Mouse (Mus musculus): ENCODE measurements around the gene 4930590J08Rik. TPM values are rescaled to one million over a fixed set of nuclear protein-coding genes. Genes with fewer than 3 reads are reported as not detected.

Gene 4930590J08Rik
- under 1 TPM; 0.64 to 0.97 TPM for total RNA-seq (2023)

GRCm38 (mm10) chr6:91902509-91902908 lies at the start of gene 4930590J08Rik:
Gene 4930590J08Rik (plus strand): TSS chr6:91902809.

GRCm38 (mm10) chr6:91877885-91878651 lies 24.5 kb upstream of the 4930590J08Rik start, which contains the start of gene Ccdc174:
Gene Ccdc174 (plus strand): TSS chr6:91878053.

GRCm38 (mm10) chr6:91978371-91979300 lies 76.0 kb downstream of the 4930590J08Rik start, which contains the start of gene Fgd5:
Gene Fgd5 (plus strand): TSS chr6:91978878.

Other genes with a start within 250 kb of the 4930590J08Rik start
- gene Slc6a6, start 218.8 kb upstream of the 4930590J08Rik start, total RNA-seq (2023), result 100 to 1,000 TPM; 229 to 242 TPM
- not detected for gene Grip2, start 75.6 kb upstream of the 4930590J08Rik start, total RNA-seq (2023)
- gene Ccdc174, start 24.8 kb upstream of the 4930590J08Rik start, total RNA-seq (2023), result 10 to 100 TPM; 24.1 to 30.4 TPM
- under 1 TPM; 0.07 to 0.11 TPM for gene Fgd5, start 76.1 kb downstream of the 4930590J08Rik start, total RNA-seq (2023)
- 10 to 100 TPM; 59.8 to 62.4 TPM for gene Nr2c2, start 188.6 kb downstream of the 4930590J08Rik start, total RNA-seq (2023)